Mouse (Mus musculus) lung, embryonic 14.5 days (tissue): ENCODE data around the gene Cdh24. TPM values are rescaled to one million over a fixed set of nuclear protein-coding genes. Genes with fewer than 3 reads are reported as not detected.

ENCODE experiments used
- ATAC-seq: fragments of 200-750 bp; cut with Nextera tagmentation; 2 replicates; pipeline ENCODE4 v1.8.0; 2017; ENCODE audit warnings: mild to moderate bottlenecking, moderate TSS enrichment, moderate library complexity; ENCODE audit not compliant: insufficient read depth
- DNase-seq: peaks from one replicate; pipeline ENCODE4 v3.0.0-alpha.2; 2015
- H3K27ac ChIP-seq: fragments of 300-500 bp; sonication (generic); 2 replicates; pipeline ENCODE4 v1.5.1; 2014; ENCODE audit warnings: low read depth, mild to moderate bottlenecking, moderate library complexity
- H3K27me3 ChIP-seq: fragments of 300-500 bp; sonication (generic); 2 replicates; pipeline ENCODE4 v1.6.1; 2014; ENCODE audit warnings: low read length, control low read depth; ENCODE audit not compliant: insufficient read depth
- H3K36me3 ChIP-seq: fragments of 300-500 bp; sonication (generic); 2 replicates; pipeline ENCODE4 v1.6.1; 2014; ENCODE audit warnings: control low read depth; ENCODE audit not compliant: insufficient read depth
- H3K4me1 ChIP-seq: fragments of 300-500 bp; sonication (generic); 2 replicates; pipeline ENCODE4 v1.6.1; 2014; ENCODE audit warnings: antibody characterized with exemption, control low read depth; ENCODE audit not compliant: insufficient read depth
- H3K4me2 ChIP-seq: fragments of 300-500 bp; sonication (generic); 2 replicates; pipeline ENCODE4 v1.6.1; 2014; ENCODE audit warnings: mild to moderate bottlenecking
- H3K4me3 ChIP-seq: fragments of 300-500 bp; sonication (generic); 2 replicates; pipeline ENCODE4 v1.5.1; 2014; ENCODE audit warnings: low read depth, low read length
- H3K9ac ChIP-seq: fragments of 300-500 bp; sonication (generic); 2 replicates; pipeline ENCODE4 v1.6.1; 2014
- H3K9me3 ChIP-seq: fragments of 300-500 bp; sonication (generic); 2 replicates; pipeline ENCODE4 v1.6.1; 2016; ENCODE audit warnings: low read depth, low read length, control low read depth
- CTCF ChIP-seq: IDR thresholded peaks from 2 replicates; pipeline ENCODE4 v1.5.1; 2016; ENCODE audit warnings: antibody characterized with exemption, low read depth
- WGBS: fragments of 180-500 bp; shearing (Covaris S2); extraction: QIAGEN DNeasy Blood & Tissue Kit; methylation state at CpG from one replicate; pipeline ENCODE4 v1.1.7; 2014; 5-methylcytosine and 5-hydroxymethylcytosine counted together
- polyA plus RNA-seq: library from polyadenylated mRNA; unstranded; fragments of >200 nt; fragmentation: Nextera tagmentation; extraction: Ambion mirVana; gene quantifications from 2 replicates; pipeline ENCODE4 v1.2.1, GENCODE M21; 2014

The Cdh24 gene
- 5.2 and 5.4 TPM in 2 replicates for polyA plus RNA-seq

- Histone ChIP-seq H3K36me3 (peaks cover 74% of the 10 kb centered on the region), H3K4me1 (peaks cover 5% of the 10 kb centered on the region), H3K27ac (peak within 1 kb of the TSS; percentile 80; the same call in 1 of the 2 replicates), H3K27me3 (no peaks in the 10 kb centered on the region), H3K4me2 (peak within 1 kb of the TSS; percentile 100), H3K9me3 (no peaks in the 10 kb centered on the region), H3K9ac (peak within 1 kb of the TSS; percentile 83), H3K4me3 (peak within 1 kb of the TSS; percentile 73)
- WGBS: under 1% methylated on average over 52 of the region's 52 CpGs
- peak; percentile 90 for TF ChIP-seq CTCF
- peak; percentile 97 for DNase-seq
- ATAC-seq: peak; percentile 94
Measured at GRCm38 (mm10) chr14:54641305-54641969, at the start of gene Cdh24. Gene Cdh24, minus strand, starts transcription at chr14:54641364.

GRCm38 (mm10) chr14:54687251-54687650 lies 46.1 kb upstream of the Cdh24 start:
- Histone ChIP-seq H3K4me1 (no peaks in the 10 kb centered on the region), H3K9me3 (no peaks in the 10 kb centered on the region), H3K36me3 (peaks cover 41% of the 10 kb centered on the region), H3K27ac (peak overlapping the region; percentile 51; the same call in 1 of the 2 replicates), H3K27me3 (no peaks in the 10 kb centered on the region), H3K4me3 (peak overlapping the region; percentile 85), H3K9ac (peak overlapping the region; percentile 93), H3K4me2 (peak overlapping the region; percentile 78)
- TF ChIP-seq CTCF: no peak
- DNase-seq (peak; percentile 34), ATAC-seq (no peak)
- WGBS: 3% methylated on average over 8 of the region's 8 CpGs

DNA sequence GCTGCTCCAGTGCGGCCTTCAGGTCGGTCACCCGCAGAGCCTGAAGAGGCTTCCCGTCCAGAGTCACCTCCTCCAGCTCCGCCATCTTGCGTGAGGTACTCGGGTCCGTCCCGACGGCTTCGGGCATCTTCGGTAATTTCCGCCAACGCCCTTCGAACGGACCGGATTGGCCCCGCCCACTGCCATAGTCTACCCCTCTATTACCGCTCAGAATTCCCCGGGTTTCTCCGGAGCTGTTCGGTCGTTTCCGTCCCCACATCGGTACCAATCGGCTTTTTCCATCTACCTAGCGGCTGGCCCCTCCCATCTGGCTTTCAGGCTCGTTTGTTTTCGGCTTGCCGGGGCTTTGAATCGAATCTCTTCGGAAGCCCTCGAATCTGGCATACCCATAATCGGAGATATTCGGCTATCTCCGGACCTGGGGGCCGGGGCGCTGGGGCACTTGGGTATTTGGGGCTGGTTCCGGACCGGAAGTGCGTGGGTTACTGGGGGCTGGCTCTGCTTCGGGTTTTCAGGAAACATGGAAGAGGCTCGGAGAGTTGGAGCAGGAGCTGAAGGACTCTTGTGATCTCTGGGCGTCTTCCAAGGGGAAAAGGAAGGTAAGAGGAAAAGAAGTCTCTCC lies 45.5 kb upstream of the Cdh24 start, which contains the start of gene Acin1:
TSS of gene Acin1 (minus strand) at position 410 of the 622 bp plus-strand sequence.
- no peak for TF ChIP-seq CTCF
- peak; percentile 100 for DNase-seq

GRCm38 (mm10) chr14:54686063-54686521 lies 44.9 kb upstream of the Cdh24 start, which contains the start of gene 1700123O20Rik:
Gene 1700123O20Rik, plus strand, starts transcription at chr14:54686216.
- no peaks in the 10 kb centered on the region for H3K9me3 ChIP-seq
- TF ChIP-seq CTCF: peak; percentile 61
- no peaks in the 10 kb centered on the region for H3K27me3 ChIP-seq
- H3K27ac ChIP-seq: peak within 1 kb of the TSS; percentile 96
- peak within 1 kb of the TSS; percentile 78 for H3K4me2 ChIP-seq
- peaks cover 46% of the 10 kb centered on the region for H3K36me3 ChIP-seq
- DNase-seq (peak; percentile 87), ATAC-seq (peak; percentile 83)
- no peaks in the 10 kb centered on the region for H3K4me1 ChIP-seq
- peak within 1 kb of the TSS; percentile 85 for H3K4me3 ChIP-seq
- peak within 1 kb of the TSS; percentile 93 for H3K9ac ChIP-seq
- under 1% methylated on average over 41 of the region's 41 CpGs for WGBS

More for the DNA sequence above, 45.5 kb upstream of the Cdh24 start, which contains the start of gene Acin1:
- peak within 1 kb of the TSS; percentile 78 for H3K4me2 ChIP-seq
- peak; percentile 97 for ATAC-seq
- under 1% methylated on average over 44 of the region's 44 CpGs for WGBS
- no peaks in the 10 kb centered on the region for H3K27me3 ChIP-seq
- peak within 1 kb of the TSS; percentile 85 for H3K4me3 ChIP-seq
- peaks cover 44% of the 10 kb centered on the region for H3K36me3 ChIP-seq
- peak within 1 kb of the TSS; percentile 93 for H3K9ac ChIP-seq
- no peaks in the 10 kb centered on the region for H3K9me3 ChIP-seq
- no peaks in the 10 kb centered on the region for H3K4me1 ChIP-seq
- H3K27ac ChIP-seq: peak within 1 kb of the TSS; percentile 96

DNA sequence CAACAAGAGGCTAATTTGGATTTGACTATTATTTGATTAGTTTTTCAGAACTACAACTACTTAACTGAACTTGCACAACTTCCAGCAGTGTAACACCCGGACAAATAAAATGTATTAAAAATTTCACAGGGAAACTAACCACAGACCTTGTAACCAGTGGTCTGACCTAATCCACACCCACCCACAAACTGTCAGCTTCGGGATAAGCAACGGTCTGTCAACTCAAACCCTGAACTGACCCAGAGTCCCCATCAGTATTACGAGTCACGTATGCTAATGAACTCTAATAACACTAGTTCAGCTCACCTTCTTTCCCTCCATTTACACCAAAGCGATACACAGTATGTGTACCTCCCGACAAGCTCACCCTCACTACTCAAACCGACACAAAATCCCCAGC lies 44.3 kb upstream of the Cdh24 start:
- Histone ChIP-seq H3K27ac (0 out of 2 replicates have a peak overlapping the region, but pooled peaks have one; percentile 13), H3K9me3 (no peaks in the 10 kb centered on the region), H3K4me1 (no peaks in the 10 kb centered on the region), H3K36me3 (peaks cover 42% of the 10 kb centered on the region), H3K9ac (peak overlapping the region; percentile 93), H3K4me2 (peak overlapping the region; percentile 78), H3K27me3 (no peaks in the 10 kb centered on the region), H3K4me3 (peak overlapping the region; percentile 85)
- ATAC-seq (no peak), DNase-seq (no peak)
- WGBS: 9% methylated on average over 8 of the region's 8 CpGs
- TF ChIP-seq CTCF: no peak

DNA sequence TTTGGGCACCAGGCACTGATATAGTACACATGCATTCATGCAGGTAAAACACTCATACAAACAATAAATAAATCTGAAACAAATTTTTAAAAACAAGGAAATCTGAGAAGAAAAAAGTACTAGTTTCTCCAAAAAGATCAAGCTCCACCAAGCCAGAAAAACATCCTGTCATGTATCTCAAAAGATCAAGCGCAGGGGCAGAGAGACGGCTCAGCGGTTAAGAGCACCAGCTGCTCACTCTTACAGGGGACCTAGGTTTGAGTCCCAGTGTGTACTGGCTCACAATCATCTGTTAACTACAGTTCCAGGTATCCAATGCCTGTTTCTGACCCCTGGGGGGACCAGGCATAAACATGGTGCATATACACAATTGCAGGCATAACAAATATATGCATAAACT lies 41.2 kb upstream of the Cdh24 start:
- Histone ChIP-seq H3K27ac (no peak overlapping the region), H3K36me3 (peaks cover 47% of the 10 kb centered on the region), H3K4me3 (no peak overlapping the region), H3K4me2 (no peak overlapping the region), H3K27me3 (no peaks in the 10 kb centered on the region), H3K9me3 (no peaks in the 10 kb centered on the region), H3K9ac (no peak overlapping the region), H3K4me1 (no peaks in the 10 kb centered on the region)
- TF ChIP-seq CTCF: no peak
- ATAC-seq (no peak), DNase-seq (no peak)
- WGBS: 84% methylated on average over 3 of the region's 3 CpGs
